Mouse (Mus musculus) megakaryocyte, embryonic 14.5 days (primary cell): Measurements from ENCODE around the gene Irs2. TPM values are rescaled to one million over a fixed set of nuclear protein-coding genes. Genes with fewer than 3 reads are reported as not detected.

ENCODE experiments used
- H3K27me3 ChIP-seq: replicated peaks from 2 replicates; pipeline ENCODE3; 2012; ENCODE audit warnings: inconsistent platforms
- H3K36me3 ChIP-seq: replicated peaks from 2 replicates; pipeline ENCODE3; 2012; ENCODE audit warnings: low read length, inconsistent platforms, mixed read lengths
- H3K4me1 ChIP-seq: 2 replicates; pipeline ENCODE4 v1.6.1; 2012; ENCODE audit warnings: inconsistent platforms
- H3K4me3 ChIP-seq: replicated peaks from 2 replicates; pipeline ENCODE3; 2012; ENCODE audit warnings: moderate library complexity, mild to moderate bottlenecking, inconsistent platforms
- H3K9me3 ChIP-seq: 2 replicates; pipeline ENCODE4 v1.6.1; 2012; ENCODE audit warnings: inconsistent platforms
- FLI1 ChIP-seq: IDR thresholded peaks from 2 replicates; pipeline ENCODE4 v1.6.1; 2012; ENCODE audit warnings: low read length, inconsistent platforms, mixed read lengths
- GATA1 ChIP-seq: IDR thresholded peaks from 3 replicates; pipeline ENCODE4 v1.6.1; 2012; ENCODE audit warnings: mixed read lengths, low read length, inconsistent platforms, borderline replicate concordance
- polyA plus RNA-seq: library from polyadenylated mRNA; stranded (reverse); fragments of >175 nt; gene quantifications from 2 replicates; pipeline ENCODE4 v1.2.3, GENCODE M21; 2012; ENCODE audit warnings: low replicate concordance; ENCODE audit not compliant: insufficient read depth

Irs2 gene
- polyA plus RNA-seq, 1 experiment, result 77.5 TPM

DNA sequence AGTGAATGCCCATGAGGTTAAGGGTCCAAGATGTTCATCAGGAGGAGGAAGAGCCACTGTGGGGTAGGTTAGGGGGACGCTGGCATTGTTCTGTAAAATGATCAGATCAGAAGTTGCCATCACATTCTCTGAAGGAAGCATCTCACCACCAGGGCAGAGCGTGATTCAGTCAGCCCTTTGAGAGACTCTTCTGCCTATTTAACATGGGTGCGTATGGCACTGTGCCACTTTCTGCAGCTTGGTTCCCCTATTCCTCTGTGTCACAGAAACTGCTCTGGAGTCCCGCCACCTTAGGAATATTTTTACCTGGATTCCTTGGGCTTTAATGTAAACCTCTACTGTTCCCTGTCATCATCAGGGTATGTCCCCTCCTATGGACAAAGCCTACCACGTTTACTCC, 30.1 kb upstream of the Irs2 start:
- H3K4me1 ChIP-seq, result peaks cover 99% of the 10 kb centered on the region
- H3K27me3 ChIP-seq, result no peaks in the 10 kb centered on the region
- H3K36me3 ChIP-seq, result no peaks in the 10 kb centered on the region
- H3K9me3 ChIP-seq, result no peaks in the 10 kb centered on the region
- TF ChIP-seq FLI1 (no peak), GATA1 (no peak)
- H3K4me3 ChIP-seq, result no peak overlapping the region

DNA sequence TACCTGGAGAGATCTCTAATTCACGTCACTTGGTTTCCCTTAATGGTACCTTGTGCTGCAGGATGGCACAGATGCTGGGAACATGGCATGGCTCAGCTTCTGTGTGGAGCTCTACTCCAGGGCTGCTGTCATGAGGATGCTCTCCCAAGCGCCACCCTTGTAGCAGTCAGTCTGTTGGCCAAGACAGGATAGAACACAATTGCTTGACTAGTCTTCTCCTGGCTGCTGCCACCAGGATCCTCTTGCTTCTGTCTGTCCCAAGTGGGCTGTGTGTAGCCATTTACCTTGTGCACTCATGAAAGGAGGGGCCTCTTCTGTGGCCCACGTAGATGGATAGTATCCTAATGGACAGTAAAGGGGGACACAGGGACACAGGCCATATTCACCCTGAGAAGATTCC, 28.5 kb upstream of the Irs2 start:
- no peak for TF ChIP-seq FLI1
- Histone ChIP-seq H3K4me3 (no peak overlapping the region), H3K27me3 (no peaks in the 10 kb centered on the region), H3K9me3 (peaks cover 12% of the 10 kb centered on the region), H3K36me3 (peaks cover 6% of the 10 kb centered on the region), H3K4me1 (peaks cover 97% of the 10 kb centered on the region)

DNA sequence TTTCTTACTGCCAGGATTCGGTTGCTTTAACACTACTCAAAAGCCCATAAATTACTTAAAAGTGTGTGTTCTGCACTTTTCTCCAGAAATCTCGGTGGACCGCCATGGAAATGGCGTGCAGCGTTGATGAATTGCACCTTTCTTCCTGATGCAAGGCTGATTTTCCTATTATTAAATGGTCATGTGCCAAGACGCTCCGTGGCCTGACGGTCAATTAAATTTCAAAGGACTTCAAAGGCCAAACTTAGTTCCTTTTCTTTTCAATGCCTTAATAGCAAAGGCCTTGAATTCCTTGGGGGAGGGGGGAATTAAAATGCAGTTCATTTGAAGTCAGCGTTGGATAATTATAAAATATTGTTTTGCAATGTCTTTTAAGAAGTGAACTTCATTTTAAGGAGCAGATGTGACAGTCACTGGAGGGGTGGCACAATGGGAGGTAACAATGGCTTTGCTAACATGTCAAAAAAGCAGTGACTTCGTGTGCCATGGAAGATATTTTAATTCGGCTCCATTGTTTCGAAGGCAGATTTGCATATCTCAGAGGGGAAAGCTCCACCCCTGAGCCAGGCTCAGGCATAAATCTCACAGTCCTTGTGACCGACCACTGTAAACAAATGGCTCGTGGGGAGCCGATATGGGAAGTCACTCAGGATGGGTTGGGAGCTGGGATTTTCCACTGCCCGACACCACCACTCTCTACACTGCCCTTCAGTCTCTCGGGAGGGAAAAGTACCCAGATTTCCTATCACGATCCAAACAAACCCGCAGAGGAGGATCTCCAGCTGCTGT, 27.6 kb upstream of the Irs2 start:
- H3K27me3 ChIP-seq, result no peaks in the 10 kb centered on the region
- H3K9me3 ChIP-seq, result peaks cover 13% of the 10 kb centered on the region
- TF ChIP-seq GATA1 (no peak), FLI1 (no peak)
- H3K4me1 ChIP-seq, result peaks cover 97% of the 10 kb centered on the region
- H3K36me3 ChIP-seq, result peaks cover 6% of the 10 kb centered on the region
- H3K4me3 ChIP-seq, result no peak overlapping the region

DNA sequence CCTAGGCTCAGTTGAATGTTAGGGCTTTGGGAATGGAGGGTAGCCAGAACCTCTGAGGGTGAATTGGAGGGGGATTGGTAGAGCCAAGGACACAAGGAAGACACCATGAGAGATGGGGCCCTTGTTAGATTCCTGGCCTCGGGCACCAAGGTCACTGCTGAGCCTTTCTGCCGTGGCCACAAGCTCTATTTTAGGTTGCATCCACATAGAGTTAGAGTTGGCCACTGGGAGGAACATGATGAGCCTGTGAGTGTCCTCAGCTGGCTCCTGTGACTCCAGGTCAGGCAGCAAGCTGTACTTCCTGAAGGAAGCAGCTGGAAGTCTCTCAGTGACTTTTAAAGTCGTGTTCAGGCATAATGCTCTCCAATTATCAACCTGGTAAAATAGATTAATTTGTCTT, 16.6 kb upstream of the Irs2 start:
- peaks cover 82% of the 10 kb centered on the region for H3K4me1 ChIP-seq
- H3K27me3 ChIP-seq, result peaks cover 7% of the 10 kb centered on the region
- TF ChIP-seq FLI1, result no peak
- no peak for TF ChIP-seq GATA1
- H3K36me3 ChIP-seq, result peaks cover 3% of the 10 kb centered on the region
- H3K4me3 ChIP-seq, result no peak overlapping the region
- peaks cover 5% of the 10 kb centered on the region for H3K9me3 ChIP-seq

DNA sequence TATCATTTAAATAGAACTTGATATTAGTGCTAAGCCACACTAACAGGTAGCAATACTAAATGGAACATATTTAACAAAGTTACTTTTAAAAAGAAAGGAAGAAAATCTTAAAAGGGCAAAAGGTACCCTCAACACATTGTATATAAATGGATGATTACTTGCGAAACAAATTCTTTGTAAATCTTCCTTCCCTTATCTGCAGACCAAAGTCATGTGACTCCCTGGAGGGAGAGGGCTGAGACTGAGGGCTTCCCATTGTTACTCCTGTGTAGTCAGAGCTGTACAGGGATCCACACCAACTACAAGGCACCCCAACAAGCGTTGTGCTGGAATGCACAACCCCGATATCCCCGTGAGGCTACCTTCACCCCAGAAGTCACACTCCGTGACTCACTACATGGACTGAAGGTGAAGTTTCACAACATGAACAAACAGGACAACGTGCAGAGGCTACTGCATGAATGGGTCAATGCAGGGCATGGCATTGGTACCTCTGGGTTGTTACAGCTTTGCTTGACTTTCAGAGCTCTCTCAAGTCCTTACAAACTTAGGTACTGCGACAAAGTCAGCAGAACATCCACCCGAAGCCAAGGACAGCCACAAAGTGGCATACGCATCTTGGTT, 12.8 kb upstream of the Irs2 start:
- Histone ChIP-seq H3K36me3 (peaks cover 3% of the 10 kb centered on the region), H3K4me1 (peaks cover 85% of the 10 kb centered on the region), H3K9me3 (peaks cover 3% of the 10 kb centered on the region; the same call in 1 of the 2 replicates), H3K27me3 (no peaks in the 10 kb centered on the region), H3K4me3 (no peak overlapping the region)
- no peak for TF ChIP-seq FLI1
- TF ChIP-seq GATA1, result no peak

DNA sequence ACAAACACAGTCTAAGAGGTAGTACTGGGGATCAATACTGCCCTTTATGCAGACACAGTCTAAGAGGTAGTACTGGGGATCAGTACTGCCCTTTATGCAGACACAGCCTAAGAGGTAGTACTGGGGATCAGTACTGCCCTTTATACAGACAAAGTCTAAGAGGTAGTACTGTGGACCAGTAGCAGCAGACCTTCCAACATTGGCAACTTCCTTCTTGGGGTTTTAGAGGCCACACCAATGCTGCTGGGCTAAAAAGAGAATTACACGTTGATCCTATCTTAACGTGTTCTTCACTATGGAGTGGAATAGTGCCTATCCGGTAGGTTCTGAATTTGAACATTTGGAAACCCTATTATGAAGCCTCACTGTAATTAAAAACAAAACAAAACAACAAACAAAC, 7.4 kb upstream of the Irs2 start:
- peaks cover 90% of the 10 kb centered on the region for H3K4me1 ChIP-seq
- H3K9me3 ChIP-seq, result peaks cover 3% of the 10 kb centered on the region; the same call in 1 of the 2 replicates
- no peak for TF ChIP-seq FLI1
- no peak for TF ChIP-seq GATA1
- no peaks in the 10 kb centered on the region for H3K27me3 ChIP-seq
- H3K4me3 ChIP-seq, result no peak overlapping the region
- H3K36me3 ChIP-seq, result peaks cover 3% of the 10 kb centered on the region

DNA sequence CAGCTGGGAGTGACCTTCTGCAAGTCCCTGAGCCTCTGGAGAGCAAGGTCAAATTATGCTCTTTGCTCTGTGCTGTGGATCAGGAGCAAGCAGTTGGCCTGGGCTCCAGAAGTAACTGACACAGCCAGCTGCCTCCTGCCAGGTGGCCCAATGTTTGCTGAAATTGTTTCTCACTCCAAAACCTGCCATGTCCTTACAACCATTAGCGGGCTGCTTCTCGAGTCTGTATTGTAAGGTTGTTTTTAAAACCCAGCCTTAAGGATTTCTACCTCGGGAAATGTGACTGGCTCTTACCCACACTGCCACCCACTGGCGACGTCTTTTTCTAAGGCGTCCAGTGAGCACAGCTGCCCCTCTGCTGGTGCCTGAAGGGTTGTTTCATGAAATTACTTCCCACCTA, 5.0 kb upstream of the Irs2 start:
- peaks cover 78% of the 10 kb centered on the region for H3K4me1 ChIP-seq
- TF ChIP-seq FLI1, result no peak
- TF ChIP-seq GATA1, result no peak
- H3K27me3 ChIP-seq, result no peaks in the 10 kb centered on the region
- H3K4me3 ChIP-seq, result peak overlapping the region; percentile 79
- no peaks in the 10 kb centered on the region for H3K9me3 ChIP-seq
- H3K36me3 ChIP-seq, result no peaks in the 10 kb centered on the region

DNA sequence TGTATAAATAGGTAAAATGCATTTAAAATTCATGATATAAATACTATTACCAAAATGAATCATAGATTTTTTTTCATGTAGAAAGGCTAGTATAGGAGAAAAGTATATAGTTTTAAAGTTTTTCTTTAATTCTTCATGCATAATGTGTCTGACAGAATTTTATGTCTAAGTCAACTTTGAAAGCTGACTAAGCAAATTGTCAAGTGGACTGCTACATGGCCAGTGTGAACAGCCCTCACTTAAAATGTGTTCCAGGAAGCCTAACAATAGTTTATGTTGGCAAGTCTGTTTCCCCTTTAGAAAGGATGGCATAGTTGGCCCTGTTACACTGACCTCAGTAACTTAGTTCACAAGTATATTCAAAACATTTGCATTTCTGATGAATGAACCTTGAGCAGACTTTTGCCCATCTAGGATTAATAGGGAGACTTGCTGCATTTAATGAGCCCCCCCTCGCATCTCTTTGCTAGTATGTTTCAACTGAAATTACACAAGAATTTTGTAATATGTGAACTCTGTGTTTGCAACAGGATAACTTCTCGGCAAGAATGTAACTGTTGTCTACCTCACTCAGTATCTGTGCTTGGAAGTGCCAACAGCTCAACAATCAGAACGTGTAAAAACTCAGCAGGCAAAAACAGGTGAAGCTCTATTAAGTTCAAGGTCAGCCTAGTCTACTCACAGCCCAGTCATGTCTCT, 3.7 kb upstream of the Irs2 start:
- Histone ChIP-seq H3K36me3 (peaks cover 9% of the 10 kb centered on the region), H3K27me3 (no peaks in the 10 kb centered on the region), H3K9me3 (no peaks in the 10 kb centered on the region), H3K4me1 (peaks cover 68% of the 10 kb centered on the region), H3K4me3 (peak overlapping the region; percentile 1)
- no peak for TF ChIP-seq FLI1
- TF ChIP-seq GATA1, result no peak

DNA sequence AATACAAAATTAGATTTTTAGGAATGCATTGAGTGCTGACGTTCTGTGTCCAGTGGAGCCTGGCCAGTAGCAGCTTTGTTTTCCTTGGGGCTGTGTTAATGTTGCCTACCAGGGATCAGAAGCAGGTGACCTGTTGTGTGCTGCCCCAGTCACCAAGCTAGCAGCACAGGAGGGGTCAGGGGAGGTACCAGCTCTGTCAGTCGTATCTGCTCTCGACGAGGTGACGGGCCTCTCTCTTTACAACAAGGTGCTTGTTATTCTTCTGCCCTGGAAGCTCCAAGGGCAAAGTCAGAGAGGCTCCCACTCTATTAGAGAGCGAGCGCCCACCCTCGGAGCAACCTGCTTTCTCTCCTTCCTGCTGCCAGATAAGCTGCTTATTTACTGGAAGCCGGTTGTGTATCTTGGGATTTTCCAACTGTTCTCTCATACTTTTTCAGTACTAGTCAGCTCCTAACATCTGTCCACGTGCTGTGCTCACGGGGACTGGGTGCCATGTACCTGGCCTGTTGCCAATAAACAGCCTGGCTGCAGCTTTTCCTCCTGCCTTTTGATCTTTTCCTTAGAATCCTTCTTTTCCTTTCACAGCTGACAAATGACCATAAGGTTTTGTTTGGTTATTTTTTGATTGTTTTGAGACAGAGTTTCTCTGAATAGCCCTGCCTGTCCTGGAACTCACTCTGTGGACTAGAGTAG, 2.8 kb upstream of the Irs2 start:
- no peaks in the 10 kb centered on the region for H3K9me3 ChIP-seq
- peaks cover 67% of the 10 kb centered on the region for H3K4me1 ChIP-seq
- H3K4me3 ChIP-seq, result peak overlapping the region; percentile 100
- no peak for TF ChIP-seq FLI1
- H3K36me3 ChIP-seq, result peaks cover 18% of the 10 kb centered on the region
- no peaks in the 10 kb centered on the region for H3K27me3 ChIP-seq

DNA sequence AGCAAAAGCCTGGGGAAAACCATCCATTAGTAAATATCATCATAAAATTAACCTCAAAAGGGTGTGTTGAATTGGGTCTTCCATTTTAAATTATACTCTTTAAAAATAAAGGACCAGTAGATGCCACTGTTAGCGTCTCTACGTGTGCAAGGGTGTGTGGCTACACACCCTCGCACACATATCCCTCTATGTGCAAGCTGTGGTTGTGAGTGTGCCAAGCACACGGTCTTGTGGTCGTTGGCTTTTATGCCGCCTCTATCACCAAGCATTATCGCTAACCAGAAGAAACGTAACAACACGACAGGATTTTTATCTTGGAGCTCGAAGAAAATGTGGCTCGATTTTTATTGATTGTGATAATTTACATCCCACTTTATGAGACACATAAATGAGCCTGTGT, 2.1 kb upstream of the Irs2 start:
- no peak for TF ChIP-seq GATA1
- TF ChIP-seq FLI1, result no peak
- H3K27me3 ChIP-seq, result no peaks in the 10 kb centered on the region
- peaks cover 67% of the 10 kb centered on the region for H3K4me1 ChIP-seq
- H3K9me3 ChIP-seq, result no peaks in the 10 kb centered on the region
- H3K4me3 ChIP-seq, result peak overlapping the region; percentile 100
- H3K36me3 ChIP-seq, result peaks cover 24% of the 10 kb centered on the region
